In genomic region chr11:36537573-36538133, GRCm38 (mm10) we compare ENCODE assay signal across 20 mouse cellular contexts.
"Had no signal": no experiment of that assay in that cellular context is flagged by ENCODE, and none has a peak within 500 bp of the region (broad histone marks: within the 10 kb centered on the region; RNA-seq: fewer than 3 reads in every experiment).

No protein-coding gene starts in this region.

- DNase-seq: forebrain, postnatal 0 days; gastrocnemius, postnatal 14 days; gastrocnemius, postnatal 36 days; heart, adult 18-20 months; kidney, adult 11 months; kidney, postnatal 14 days; kidney, postnatal 36 days; layer of hippocampus, postnatal 36 days; left cerebral cortex, postnatal 4 days had no signal

- H3K27me3 ChIP-seq: forebrain, embryonic 15.5 days; heart, embryonic 12.5 days; hindbrain, embryonic 13.5 days; hindbrain, embryonic 15.5 days; limb, embryonic 13.5 days; limb, embryonic 15.5 days; liver, embryonic 12.5 days had no signal

- H3K4me3 ChIP-seq: forebrain, embryonic 15.5 days; heart, embryonic 10.5 days; heart, embryonic 12.5 days; hindbrain, embryonic 13.5 days; hindbrain, embryonic 15.5 days; limb, embryonic 13.5 days; limb, embryonic 15.5 days; liver, embryonic 12.5 days had no signal

- ATAC-seq: forebrain, embryonic 15.5 days; forebrain, postnatal 0 days; hindbrain, postnatal 0 days; intestine, embryonic 16.5 days; liver, embryonic 12.5 days had no signal

- H3K4me2 ChIP-seq: forebrain, embryonic 15.5 days; heart, embryonic 12.5 days; hindbrain, embryonic 13.5 days; hindbrain, embryonic 15.5 days; limb, embryonic 13.5 days; limb, embryonic 15.5 days; liver, embryonic 12.5 days had no signal

- H3K27ac ChIP-seq: forebrain, embryonic 15.5 days; heart, embryonic 10.5 days; hindbrain, embryonic 13.5 days; hindbrain, embryonic 15.5 days; hindbrain, postnatal 0 days; limb, embryonic 13.5 days; limb, embryonic 15.5 days; liver, embryonic 12.5 days; liver, embryonic 14.5 days had no signal

- H3K36me3 ChIP-seq: forebrain, embryonic 15.5 days; heart, embryonic 10.5 days; heart, embryonic 12.5 days; hindbrain, embryonic 13.5 days; hindbrain, embryonic 15.5 days; limb, embryonic 13.5 days; limb, embryonic 15.5 days; liver, embryonic 12.5 days had no signal

- H3K4me1 ChIP-seq: forebrain, embryonic 15.5 days; heart, embryonic 10.5 days; heart, embryonic 12.5 days; hindbrain, embryonic 15.5 days; limb, embryonic 13.5 days; limb, embryonic 15.5 days; liver, embryonic 12.5 days had no signal

- H3K9me3 ChIP-seq: forebrain, embryonic 15.5 days; heart, embryonic 10.5 days; heart, embryonic 12.5 days; hindbrain, embryonic 13.5 days; hindbrain, embryonic 15.5 days; limb, embryonic 13.5 days; limb, embryonic 15.5 days; liver, embryonic 12.5 days had no signal

- H3K9ac ChIP-seq: forebrain, embryonic 15.5 days; forebrain, postnatal 0 days; heart, embryonic 12.5 days; hindbrain, embryonic 13.5 days; hindbrain, embryonic 15.5 days; limb, embryonic 13.5 days; limb, embryonic 15.5 days; liver, embryonic 12.5 days; liver, embryonic 14.5 days had no signal
